Mouse (Mus musculus) brain, embryonic 14.5 days (tissue): Measurements from ENCODE around the gene AA467197.

Experiments used
- CTCF ChIP-seq: fragments of 200-500 bp; IDR thresholded peaks from 2 replicates; pipeline ENCODE4 v1.5.1; 2012; ENCODE audit warnings: inconsistent platforms, mild to moderate bottlenecking, moderate library complexity, borderline replicate concordance; ENCODE audit not compliant: insufficient read depth, insufficient read length; ENCODE audit errors: extremely low read depth
- POLR2A ChIP-seq: fragments of 200-500 bp; IDR thresholded peaks from 2 replicates; pipeline ENCODE4 v1.6.1; 2012; ENCODE audit warnings: mild to moderate bottlenecking, inconsistent platforms, borderline replicate concordance; ENCODE audit not compliant: poor library complexity, insufficient read depth, insufficient read length, severe bottlenecking; ENCODE audit errors: extremely low read depth

DNA sequence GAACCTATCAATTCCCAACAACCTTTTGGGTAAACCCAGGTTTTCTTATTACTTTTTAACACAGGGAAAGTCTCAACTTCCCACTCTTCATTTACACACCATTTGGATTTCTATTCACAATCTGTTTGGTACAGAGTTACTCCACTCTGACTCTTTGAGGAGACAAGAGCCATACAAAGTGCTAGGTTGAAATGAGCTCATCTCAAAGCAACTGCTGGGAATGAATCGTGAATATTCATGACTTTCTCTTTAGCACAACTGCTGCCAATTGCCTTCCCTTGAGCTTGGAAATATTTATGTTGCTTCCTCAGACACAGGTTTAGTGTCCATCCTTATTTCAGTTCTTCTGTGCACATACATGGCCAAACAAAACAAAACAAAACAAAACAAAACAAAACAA is 46.9 kb downstream of the AA467197 start:
- no peak for TF ChIP-seq POLR2A
- no peak for TF ChIP-seq CTCF
